Mouse (Mus musculus) brown adipose tissue, adult 24 weeks (tissue): ENCODE results near the gene Gpa33. TPM values are rescaled to one million over a fixed set of nuclear protein-coding genes. Genes with fewer than 3 reads are reported as not detected.

Experiments
- H3K27ac ChIP-seq: fragments of 200-500 bp; replicated peaks from 2 replicates; pipeline ENCODE4 v1.5.1; 2012; ENCODE audit warnings: low read depth, mild to moderate bottlenecking, low read length
- H3K4me1 ChIP-seq: fragments of 200-500 bp; 2 replicates; pipeline ENCODE4 v1.6.1; 2012; ENCODE audit warnings: low read length, mixed read lengths; ENCODE audit not compliant: control insufficient read depth, insufficient read depth, insufficient read length
- H3K4me3 ChIP-seq: fragments of 200-500 bp; 2 replicates; pipeline ENCODE4 v1.5.1; 2012; ENCODE audit warnings: low read depth, mild to moderate bottlenecking, low read length, moderate library complexity; ENCODE audit not compliant: insufficient read depth
- polyA plus RNA-seq: library from polyadenylated mRNA; stranded (reverse); fragments of >200 nt; gene quantifications from 2 replicates; pipeline ENCODE4 v1.2.4, GENCODE M21; 2012; ENCODE audit not compliant: missing spikeins, insufficient read depth, insufficient read length

The Gpa33 gene
- polyA plus RNA-seq, 1 experiment = not detected

- no peaks in the 10 kb centered on the region for H3K4me1 ChIP-seq
- H3K4me3 ChIP-seq = no peak overlapping the region
- no peak overlapping the region for H3K27ac ChIP-seq
Observed at GRCm38 (mm10) chr1:166146626-166147025, 16.6 kb downstream of the Gpa33 start.

DNA sequence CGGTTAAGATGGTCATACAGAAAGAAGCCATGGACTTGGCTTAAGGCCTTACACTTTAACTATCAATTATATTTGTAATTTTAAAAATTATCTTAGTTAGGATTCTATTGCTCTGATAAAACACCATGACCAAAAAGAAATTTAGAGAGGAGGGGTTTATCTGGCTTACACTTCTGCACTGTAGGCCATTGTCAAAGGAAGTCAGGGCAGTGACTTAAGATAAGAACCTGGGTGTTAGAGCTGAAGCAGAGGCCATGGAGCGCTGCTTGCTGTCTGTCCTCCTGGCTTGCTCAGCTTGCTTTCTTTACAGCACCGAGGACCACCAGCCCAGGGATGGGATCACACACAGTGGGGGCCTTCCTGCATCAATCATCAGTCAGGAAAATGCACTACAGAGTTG, 17.6 kb downstream of the Gpa33 start:
- no peak overlapping the region for H3K4me3 ChIP-seq
- H3K27ac ChIP-seq = no peak overlapping the region
- no peaks in the 10 kb centered on the region for H3K4me1 ChIP-seq

GRCm38 (mm10) chr1:166149441-166149840, 19.4 kb downstream of the Gpa33 start:
- Histone ChIP-seq H3K27ac (no peak overlapping the region), H3K4me1 (no peaks in the 10 kb centered on the region), H3K4me3 (no peak overlapping the region)

DNA sequence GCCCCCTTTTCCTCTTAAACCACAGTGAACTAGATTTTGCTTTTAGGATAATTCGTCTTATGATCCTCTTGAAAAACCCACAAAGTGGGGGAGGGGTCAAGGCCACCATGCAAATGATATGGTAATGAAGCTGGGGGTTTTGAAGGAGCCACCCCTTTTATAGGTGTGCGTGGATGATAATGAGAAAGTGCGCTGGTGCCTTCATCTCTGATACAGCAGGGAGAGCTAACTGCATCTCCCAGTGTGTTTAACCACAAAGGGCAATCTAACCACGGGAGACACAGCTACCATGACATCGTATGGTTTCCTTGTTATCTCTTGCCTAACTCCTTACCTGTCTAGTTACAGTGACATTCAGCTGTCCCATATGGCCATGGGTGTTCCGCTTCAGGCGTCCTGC, 20.0 kb downstream of the Gpa33 start:
- H3K27ac ChIP-seq = no peak overlapping the region
- H3K4me3 ChIP-seq = no peak overlapping the region
- H3K4me1 ChIP-seq = no peaks in the 10 kb centered on the region

DNA sequence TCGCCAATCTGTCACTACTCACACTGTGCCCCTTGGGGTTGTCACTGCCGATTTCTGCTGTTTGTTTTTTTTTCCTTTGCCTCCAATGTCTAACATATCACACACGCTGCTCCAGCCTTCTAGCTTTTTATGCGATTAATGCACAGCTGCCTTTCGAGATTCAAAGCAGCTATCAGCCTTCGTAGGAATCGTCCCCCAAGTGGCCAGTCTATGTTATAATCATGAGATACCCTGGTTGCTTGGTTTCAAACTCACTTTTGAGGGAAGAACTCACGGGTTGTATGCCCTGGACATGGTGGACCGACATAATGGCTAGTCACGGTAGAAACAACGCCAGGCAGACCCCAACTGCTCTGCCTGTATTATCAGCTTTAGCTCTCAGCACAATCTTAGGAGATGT, 21.3 kb downstream of the Gpa33 start:
- Histone ChIP-seq H3K4me1 (no peaks in the 10 kb centered on the region), H3K27ac (no peak overlapping the region), H3K4me3 (no peak overlapping the region)

- Histone ChIP-seq H3K27ac (no peak overlapping the region), H3K4me1 (no peaks in the 10 kb centered on the region)
Observed at GRCm38 (mm10) chr1:166152034-166152433, 22.0 kb downstream of the Gpa33 start.

DNA sequence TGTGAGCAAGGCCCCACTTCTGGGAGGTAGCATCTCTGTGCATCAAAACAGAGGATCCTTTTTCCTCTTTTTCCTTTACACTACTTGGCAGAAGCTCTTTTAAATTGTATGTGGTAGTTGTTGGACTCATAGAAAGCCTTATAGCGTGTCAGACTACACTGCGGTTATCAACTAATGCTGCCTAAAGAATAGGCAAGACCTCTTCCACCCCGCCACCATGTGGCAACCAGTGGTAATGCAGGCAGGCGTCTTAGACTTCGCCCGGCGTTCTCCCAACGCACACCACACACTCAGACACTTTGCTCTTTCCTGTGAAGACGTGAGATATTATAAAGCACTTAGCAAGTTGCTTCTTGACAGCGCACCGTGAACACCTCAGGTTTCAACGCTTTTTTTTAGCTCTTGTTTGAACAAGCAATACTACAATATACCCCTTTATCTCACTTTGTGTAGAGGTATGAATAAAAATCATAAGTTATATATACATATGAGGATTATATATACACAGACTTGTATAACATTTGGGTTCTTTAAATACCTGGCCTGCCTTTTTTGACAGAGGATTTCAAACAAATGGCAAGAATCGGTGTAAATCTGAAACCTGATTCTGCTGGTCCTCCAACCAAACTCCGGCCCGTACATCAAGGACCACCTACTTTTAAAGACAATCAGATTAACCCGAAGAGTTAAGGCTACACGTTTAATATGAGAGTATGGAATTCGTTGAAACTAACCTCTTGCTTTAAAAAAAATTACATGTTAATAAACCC, 23.5 kb downstream of the Gpa33 start:
- no peaks in the 10 kb centered on the region for H3K4me1 ChIP-seq
- H3K27ac ChIP-seq = no peak overlapping the region
- H3K4me3 ChIP-seq = no peak overlapping the region

More at GRCm38 (mm10) chr1:166152034-166152433, 22.0 kb downstream of the Gpa33 start:
- H3K4me3 ChIP-seq = no peak overlapping the region

- no peak overlapping the region for H3K4me3 ChIP-seq
- H3K4me1 ChIP-seq = no peaks in the 10 kb centered on the region
- no peak overlapping the region for H3K27ac ChIP-seq
Observed at GRCm38 (mm10) chr1:166154162-166155112, 24.4 kb downstream of the Gpa33 start.

DNA sequence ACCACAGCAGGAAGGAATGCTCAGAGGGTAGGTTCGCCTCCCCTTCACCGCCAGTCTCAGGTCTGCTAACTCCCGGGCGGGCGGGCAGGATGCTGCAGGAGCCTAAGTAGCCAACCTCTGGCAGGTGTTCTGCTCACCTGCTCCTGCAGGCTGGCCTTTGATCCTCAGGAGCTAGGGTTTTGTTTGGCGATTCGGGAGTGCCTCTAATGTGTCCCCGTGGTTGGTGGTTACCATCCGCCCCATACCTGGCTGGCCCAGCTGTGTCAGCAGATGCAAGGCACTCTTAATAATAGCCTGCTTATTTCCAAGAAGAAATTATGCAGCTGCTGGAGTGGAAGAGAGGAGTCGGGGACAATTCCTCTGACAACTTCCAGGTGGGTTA, 25.1 kb downstream of the Gpa33 start:
- H3K4me1 ChIP-seq = no peaks in the 10 kb centered on the region
- no peak overlapping the region for H3K27ac ChIP-seq
- H3K4me3 ChIP-seq = no peak overlapping the region

DNA sequence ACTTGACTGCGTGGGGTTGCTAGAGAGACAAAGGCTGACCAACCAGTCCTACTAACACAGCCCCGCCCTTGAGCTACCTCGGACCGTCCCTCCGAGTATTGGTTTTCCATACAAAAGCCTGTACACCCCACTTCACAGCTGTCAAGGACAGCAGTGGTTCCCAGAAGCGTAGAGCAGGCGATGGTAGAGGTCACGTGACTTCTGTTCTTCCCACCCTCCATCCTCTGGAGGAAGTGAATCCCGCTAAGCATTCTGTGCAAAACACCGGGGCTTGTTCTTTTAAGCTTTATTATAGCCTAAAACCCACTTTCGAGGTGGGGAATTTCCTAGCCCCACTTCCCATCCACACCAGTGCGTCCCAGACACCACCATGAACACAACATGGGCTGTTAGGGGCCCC, 27.7 kb downstream of the Gpa33 start:
- Histone ChIP-seq H3K27ac (no peak overlapping the region), H3K4me3 (no peak overlapping the region), H3K4me1 (no peaks in the 10 kb centered on the region)

GRCm38 (mm10) chr1:166158664-166159063, 28.6 kb downstream of the Gpa33 start:
- Histone ChIP-seq H3K4me1 (no peaks in the 10 kb centered on the region), H3K4me3 (no peak overlapping the region), H3K27ac (no peak overlapping the region)

DNA sequence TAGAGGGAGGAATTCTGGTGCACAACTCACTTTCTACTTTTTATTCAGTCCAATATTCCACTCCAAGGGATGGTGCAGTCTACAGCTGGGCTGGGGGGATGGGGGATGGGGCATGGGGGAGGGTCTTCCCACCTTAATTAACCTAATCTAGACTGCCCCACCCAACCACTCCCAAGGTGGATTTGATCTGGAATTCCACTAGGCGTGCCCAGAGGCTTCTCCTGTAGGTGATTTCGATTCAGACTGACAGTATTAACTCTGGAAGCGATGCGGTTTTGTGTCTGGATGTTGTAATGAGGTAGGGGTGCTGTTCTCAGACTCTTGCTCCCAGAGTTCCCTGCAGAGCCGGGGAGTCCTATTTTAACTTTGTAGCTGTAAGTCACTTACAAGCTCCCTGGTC, 30.1 kb downstream of the Gpa33 start:
- Histone ChIP-seq H3K4me1 (no peaks in the 10 kb centered on the region), H3K27ac (no peak overlapping the region), H3K4me3 (no peak overlapping the region)

DNA sequence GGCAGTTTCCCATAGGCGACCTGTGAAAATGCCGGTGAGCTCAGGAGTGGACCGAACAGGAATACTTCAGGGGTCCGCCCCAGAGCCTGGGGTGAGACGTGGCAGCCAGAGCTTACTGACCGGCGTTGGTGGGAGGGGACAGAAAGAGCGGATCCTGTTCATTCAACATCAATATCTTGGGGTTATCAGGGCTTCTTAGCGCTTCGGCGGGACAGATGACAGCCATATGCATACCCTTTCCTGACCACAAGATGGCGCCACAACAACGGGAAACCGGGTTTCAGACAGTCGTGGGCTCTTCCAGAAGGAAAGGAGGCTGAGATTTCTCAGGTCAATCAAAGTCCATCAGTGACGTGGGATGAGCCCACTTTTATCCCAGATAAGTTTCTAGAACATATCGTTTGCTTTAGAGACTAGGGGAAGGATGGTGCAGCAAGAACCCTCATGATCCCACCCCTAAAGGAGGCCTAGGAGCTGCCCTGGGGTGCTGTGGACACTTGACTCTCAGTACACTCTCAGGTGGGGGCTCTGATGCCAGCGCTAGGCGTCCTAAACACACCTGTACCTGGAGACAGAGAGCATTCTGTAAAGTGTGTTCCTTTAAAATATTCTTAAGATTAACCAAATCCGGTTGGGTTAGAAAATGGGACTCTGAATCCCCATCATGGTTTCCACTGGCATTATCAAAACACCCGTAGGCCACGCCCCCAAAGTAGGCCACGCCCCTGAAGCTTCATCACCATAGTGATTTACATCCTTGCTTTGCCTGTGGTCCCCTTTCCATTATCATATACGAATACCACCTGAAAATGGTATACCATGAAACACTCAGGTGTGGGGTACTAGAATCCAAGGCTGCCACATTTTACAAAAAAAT, 30.8 kb downstream of the Gpa33 start:
- no peak overlapping the region for H3K4me3 ChIP-seq
- H3K27ac ChIP-seq = no peak overlapping the region
- H3K4me1 ChIP-seq = no peaks in the 10 kb centered on the region

DNA sequence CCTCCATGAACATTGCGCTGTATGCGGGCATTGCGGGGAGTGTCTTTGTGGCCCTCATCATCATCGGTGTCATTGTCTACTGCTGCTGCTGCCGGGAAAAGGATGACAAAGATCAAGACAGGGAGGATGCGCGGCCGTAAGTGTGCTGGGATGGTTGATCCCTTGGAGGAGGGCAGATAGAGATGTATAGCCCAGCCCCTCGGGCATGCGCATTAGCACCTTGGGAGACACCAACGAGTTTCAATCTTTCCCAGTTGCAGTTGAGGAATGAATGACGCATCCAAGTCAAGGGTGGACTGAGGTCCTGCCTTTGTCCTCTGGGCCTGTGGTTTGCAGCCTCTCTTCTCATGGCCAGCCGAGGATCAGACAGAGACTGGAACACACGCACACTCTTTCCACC, 34.5 kb downstream of the Gpa33 start:
- Histone ChIP-seq H3K27ac (no peak overlapping the region), H3K4me3 (no peak overlapping the region), H3K4me1 (no peaks in the 10 kb centered on the region)

GRCm38 (mm10) chr1:166165159-166165558, 35.1 kb downstream of the Gpa33 start:
- Histone ChIP-seq H3K4me3 (no peak overlapping the region), H3K4me1 (no peaks in the 10 kb centered on the region), H3K27ac (no peak overlapping the region)
